Mouse (Mus musculus) hindbrain, postnatal 0 days (tissue): ENCODE data around the gene Hist1h2ac. TPM values are rescaled to one million over a fixed set of nuclear protein-coding genes. Genes with fewer than 3 reads are reported as not detected.
"Not testable (repeated sequence)": the region's sequence is repeated elsewhere in the genome, so short reads cannot be mapped to it uniquely, and the experiment has no call there.

Experiments
- ATAC-seq: fragments of 200-750 bp; cut with Nextera tagmentation; 2 replicates; pipeline ENCODE4 v1.8.0; 2017; ENCODE audit warnings: mild to moderate bottlenecking, moderate TSS enrichment, moderate library complexity
- DNase-seq: peaks from one replicate; pipeline ENCODE4 v3.0.0-alpha.2; 2015; ENCODE audit warnings: low spot score
- H3K27ac ChIP-seq: fragments of 300-500 bp; sonication (generic); 2 replicates; pipeline ENCODE4 v1.5.1; 2014; ENCODE audit warnings: mild to moderate bottlenecking
- H3K27me3 ChIP-seq: fragments of 300-500 bp; sonication (generic); 2 replicates; pipeline ENCODE4 v1.6.1; 2014; ENCODE audit warnings: low read length, mixed read lengths; ENCODE audit not compliant: insufficient read depth
- H3K36me3 ChIP-seq: fragments of 300-500 bp; sonication (generic); 2 replicates; pipeline ENCODE4 v1.6.1; 2014; ENCODE audit warnings: low read length, mixed read lengths; ENCODE audit not compliant: insufficient read depth
- H3K4me1 ChIP-seq: fragments of 300-500 bp; sonication (generic); 2 replicates; pipeline ENCODE4 v1.6.1; 2014; ENCODE audit warnings: antibody characterized with exemption, low read length, mixed read lengths; ENCODE audit not compliant: insufficient read depth
- H3K4me2 ChIP-seq: fragments of 300-500 bp; sonication (generic); 2 replicates; pipeline ENCODE4 v1.6.1; 2014; ENCODE audit warnings: low read depth, mild to moderate bottlenecking, low read length, moderate library complexity, mixed read lengths
- H3K4me3 ChIP-seq: fragments of 300-500 bp; sonication (generic); 2 replicates; pipeline ENCODE4 v1.5.1; 2014; ENCODE audit warnings: low read length
- H3K9ac ChIP-seq: fragments of 300-500 bp; sonication (generic); replicated peaks from 2 replicates; pipeline ENCODE4 v1.6.1; 2014; ENCODE audit warnings: mild to moderate bottlenecking, low read length, moderate library complexity, mixed read lengths
- H3K9me3 ChIP-seq: fragments of 300-500 bp; sonication (generic); 2 replicates; pipeline ENCODE4 v1.6.1; 2016; ENCODE audit warnings: low read length, mixed read lengths
- CTCF ChIP-seq: IDR thresholded peaks from 2 replicates; pipeline ENCODE4 v1.5.1; 2016; ENCODE audit warnings: antibody characterized with exemption, control low read depth, low read depth
- WGBS: fragments of 180-500 bp; shearing (Covaris S2); extraction: QIAGEN DNeasy Blood & Tissue Kit; methylation state at CpG from one replicate; pipeline ENCODE4 v1.1.7; 2014; 5-methylcytosine and 5-hydroxymethylcytosine counted together
- polyA plus RNA-seq: library from polyadenylated mRNA; unstranded; fragments of >200 nt; fragmentation: Nextera tagmentation; extraction: Ambion mirVana; gene quantifications from 2 replicates; pipeline ENCODE4 v1.2.1, GENCODE M21; 2015
- total RNA-seq: library from RNA; depleted of rRNA; stranded (reverse); fragments of >200 nt; gene quantifications from 2 replicates; pipeline ENCODE4 v1.2.3, GENCODE M21; 2014

Hist1h2ac gene
- total and polyA plus RNA-seq, 2 experiments from 2014 or later: 0.30 to 63.3 TPM

DNA sequence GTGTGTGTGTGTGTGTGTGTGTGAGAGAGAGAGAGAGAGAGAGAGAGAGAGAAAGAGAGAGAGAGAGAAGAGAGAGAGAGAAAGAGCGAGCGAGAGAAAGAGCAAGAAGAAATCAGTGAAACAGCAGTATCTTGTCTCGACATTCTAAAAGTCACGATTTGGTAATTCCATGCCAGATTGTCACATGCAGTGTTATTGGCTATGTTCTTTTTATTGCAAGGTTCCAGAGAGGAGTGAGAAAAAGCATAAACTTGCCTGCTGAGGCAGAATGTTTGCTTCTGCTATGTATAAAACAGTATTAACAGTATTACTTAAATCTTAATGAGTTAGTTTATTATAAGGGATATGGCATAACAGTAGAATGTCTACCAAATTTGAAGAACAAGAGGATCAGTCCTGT lies 2.2 kb upstream of the Hist1h2ac start:
- 34% methylated on average over 4 of the region's 4 CpGs for WGBS

DNA sequence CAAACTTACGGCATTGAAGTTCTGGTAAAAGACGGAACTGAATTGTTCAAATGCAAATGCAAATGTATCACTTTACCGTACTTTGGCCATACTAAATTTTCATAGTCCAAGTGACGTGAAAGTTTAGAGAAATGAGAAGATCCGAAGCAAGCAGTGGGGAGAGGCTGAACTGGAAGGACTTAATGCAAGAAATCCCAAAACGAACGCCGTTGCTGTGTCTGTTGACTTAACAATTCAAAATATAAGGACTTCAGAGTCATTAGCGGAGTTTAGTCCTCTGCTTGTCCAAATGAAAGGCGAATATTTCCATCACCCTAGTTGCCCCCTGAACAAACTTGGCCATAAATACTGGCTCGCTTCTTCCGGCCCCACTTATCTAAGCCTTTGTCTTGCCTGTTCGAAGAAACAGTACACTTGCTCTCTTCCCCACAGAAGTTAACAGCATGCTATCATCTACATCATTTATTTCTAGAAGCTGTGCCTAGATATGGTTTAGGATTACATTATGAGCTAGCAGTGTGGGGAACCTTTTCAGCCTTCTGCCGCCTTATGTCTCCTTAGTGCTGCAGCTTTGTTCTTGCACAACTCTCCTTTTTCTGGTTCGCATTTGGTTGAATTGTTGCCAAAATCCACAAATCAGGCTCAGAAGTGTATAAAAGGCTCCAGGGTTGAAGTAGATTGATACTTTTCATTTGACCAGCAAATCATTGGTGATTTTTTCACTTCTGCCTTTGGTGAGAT lies 1.5 kb upstream of the Hist1h2ac start:
- 6% methylated on average over 15 of the region's 15 CpGs for WGBS

More for the DNA sequence above, 2.2 kb upstream of the Hist1h2ac start:
- Histone ChIP-seq H3K4me2 (peak overlapping the region; percentile 57), H3K27ac (peak overlapping the region; percentile 83; the same call in 1 of the 2 replicates), H3K4me1 (peaks cover 3% of the 10 kb centered on the region; the same call in 1 of the 2 replicates), H3K9ac (peak overlapping the region; percentile 40), H3K9me3 (no peaks in the 10 kb centered on the region), H3K27me3 (no peaks in the 10 kb centered on the region), H3K4me3 (peak overlapping the region; percentile 36), H3K36me3 (no peaks in the 10 kb centered on the region)
- no peak for TF ChIP-seq CTCF
- ATAC-seq: no peak
- DNase-seq: no peak

DNA sequence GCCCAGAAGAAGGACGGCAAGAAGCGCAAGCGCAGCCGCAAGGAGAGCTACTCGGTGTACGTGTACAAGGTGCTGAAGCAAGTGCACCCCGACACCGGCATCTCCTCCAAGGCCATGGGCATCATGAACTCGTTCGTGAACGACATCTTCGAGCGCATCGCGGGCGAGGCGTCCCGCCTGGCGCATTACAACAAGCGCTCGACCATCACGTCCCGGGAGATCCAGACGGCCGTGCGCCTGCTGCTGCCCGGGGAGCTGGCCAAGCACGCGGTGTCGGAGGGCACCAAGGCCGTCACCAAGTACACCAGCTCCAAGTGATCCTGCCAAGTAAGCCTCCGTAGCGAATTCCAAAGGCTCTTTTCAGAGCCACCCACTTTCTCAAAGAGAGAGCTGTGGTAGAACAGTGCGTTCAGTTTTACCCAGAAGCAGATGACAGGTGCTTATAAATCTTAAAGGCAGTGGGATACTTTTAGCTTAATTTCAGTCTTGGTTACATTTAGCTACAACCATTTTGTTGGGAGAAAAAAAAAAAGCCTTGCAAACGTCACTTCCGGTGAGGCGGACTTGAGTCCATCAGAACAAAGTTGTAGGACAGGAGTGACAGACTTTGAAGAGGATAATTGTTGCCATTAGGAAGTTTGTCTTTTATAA lies 672 bp upstream of the Hist1h2ac start:
- H3K4me1 ChIP-seq, H3K36me3 ChIP-seq, H3K27me3 ChIP-seq, H3K9me3 ChIP-seq: not testable (repeated sequence)
- DNase-seq (peak; percentile 91), ATAC-seq (peak; percentile 33)
- peak overlapping the region; percentile 36 for H3K4me3 ChIP-seq
- WGBS: 0% methylated on average over 10 of the region's 37 CpGs
- H3K27ac ChIP-seq: peak overlapping the region; percentile 96
- peak overlapping the region; percentile 49 for H3K9ac ChIP-seq
- H3K4me2 ChIP-seq: peak overlapping the region; percentile 57

More for the DNA sequence above, 1.5 kb upstream of the Hist1h2ac start:
- H3K4me1 ChIP-seq: peaks cover 3% of the 10 kb centered on the region; the same call in 1 of the 2 replicates
- no peak for ATAC-seq
- peak overlapping the region; percentile 57 for H3K4me2 ChIP-seq
- H3K27me3 ChIP-seq: no peaks in the 10 kb centered on the region
- H3K9me3 ChIP-seq: no peaks in the 10 kb centered on the region
- TF ChIP-seq CTCF: no peak
- H3K4me3 ChIP-seq: peak overlapping the region; percentile 36
- H3K9ac ChIP-seq: peak overlapping the region; percentile 40
- H3K27ac ChIP-seq: peak overlapping the region; percentile 83
- peak; percentile 50 for DNase-seq
- no peaks in the 10 kb centered on the region for H3K36me3 ChIP-seq

GRCm38 (mm10) chr13:23682947-23683754 lies 597 bp downstream of the Hist1h2ac start:
- peak; percentile 6 for DNase-seq
- H3K27me3 ChIP-seq, H3K9me3 ChIP-seq, H3K36me3 ChIP-seq, H3K4me1 ChIP-seq: not testable (repeated sequence)
- Histone ChIP-seq H3K4me2 (peak overlapping the region; percentile 57), H3K27ac (peak overlapping the region; percentile 96), H3K9ac (peak overlapping the region; percentile 49), H3K4me3 (peak overlapping the region; percentile 36)
- WGBS: 12% methylated on average over 11 of the region's 30 CpGs
- peak; percentile 64 for ATAC-seq

- Histone ChIP-seq H3K36me3 (no peaks in the 10 kb centered on the region), H3K27ac (peak overlapping the region; percentile 96; the same call in 1 of the 2 replicates), H3K4me3 (no peak overlapping the region; the same call in 1 of the 2 replicates), H3K4me2 (peak overlapping the region; percentile 57), H3K9me3 (no peaks in the 10 kb centered on the region), H3K9ac (no peak overlapping the region), H3K4me1 (peaks cover 3% of the 10 kb centered on the region; the same call in 1 of the 2 replicates), H3K27me3 (no peaks in the 10 kb centered on the region)
- no peak for ATAC-seq
- 47% methylated on average over 1 of the region's 1 CpGs for WGBS
- DNase-seq: no peak
- no peak for TF ChIP-seq CTCF
Observed at GRCm38 (mm10) chr13:23682623-23682946, 1.2 kb downstream of the Hist1h2ac start.

DNA sequence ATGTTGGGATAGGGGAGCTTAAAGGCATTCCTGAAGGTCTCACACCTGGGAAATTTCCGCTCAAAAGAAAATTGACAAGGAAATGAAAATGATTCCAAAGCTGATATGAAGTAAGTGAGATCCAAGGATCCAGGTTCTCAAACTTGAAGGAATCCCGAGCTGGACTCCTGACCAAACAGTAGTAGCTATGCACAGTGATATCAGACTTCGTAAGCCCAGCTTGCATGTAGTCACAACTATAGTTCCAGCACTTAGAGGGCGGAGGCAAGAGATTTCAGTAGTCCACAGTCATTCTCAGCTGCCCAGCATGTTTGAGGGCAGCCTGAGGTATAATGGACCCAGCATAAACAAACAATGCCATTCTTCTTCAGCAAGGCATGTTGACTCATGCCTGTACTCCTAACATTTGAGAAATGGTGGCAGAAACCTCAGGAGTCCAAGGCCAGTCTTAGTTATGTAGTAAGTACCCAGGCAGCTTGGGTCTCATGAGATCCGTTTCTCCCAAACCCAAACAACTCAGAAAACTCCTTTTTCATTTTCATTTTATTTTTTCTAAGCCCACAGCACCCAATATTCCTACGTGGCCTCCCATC lies 1.7 kb downstream of the Hist1h2ac start:
- Histone ChIP-seq H3K4me1 (peaks cover 3% of the 10 kb centered on the region; the same call in 1 of the 2 replicates), H3K9me3 (no peaks in the 10 kb centered on the region), H3K36me3 (no peaks in the 10 kb centered on the region), H3K27ac (no peak overlapping the region), H3K27me3 (no peaks in the 10 kb centered on the region), H3K4me2 (no peak overlapping the region), H3K4me3 (no peak overlapping the region), H3K9ac (no peak overlapping the region)
- WGBS: 92% methylated on average over 6 of the region's 6 CpGs
- no peak for DNase-seq
- TF ChIP-seq CTCF: no peak
- no peak for ATAC-seq
